Mouse (Mus musculus): ENCODE results near the gene Pbx1. TPM values are rescaled to one million over a fixed set of nuclear protein-coding genes. Genes with fewer than 3 reads are reported as not detected.

Pbx1 gene
- polyA plus RNA-seq, 1 experiment from 2014 or later, result 4.0 TPM

- no peaks in the 10 kb centered on the region for H3K36me3 ChIP-seq (replicated peaks; ENCODE audit: insufficient read depth, low read length)
- DNase-seq (no peak), ATAC-seq (no peak)
- 78% methylated on average over 5 of the region's 5 CpGs for WGBS (ENCODE audit: insufficient replicate concordance)
- no peak overlapping the region for H3K4me2 ChIP-seq (ENCODE audit: low read depth, low read length)
- no peaks in the 10 kb centered on the region for H3K4me1 ChIP-seq (ENCODE audit: insufficient read depth)
- no peaks in the 10 kb centered on the region for H3K9me3 ChIP-seq (ENCODE audit: low read length)
- TF ChIP-seq EP300 (IDR thresholded peaks at IDR 0.05; ENCODE audit: low read depth), result no peak
- TF ChIP-seq CTCF (IDR thresholded peaks at IDR 0.05; ENCODE audit: low read depth), result no peak
- no peak overlapping the region for H3K27ac ChIP-seq (ENCODE audit: low read depth)
- H3K27me3 ChIP-seq (ENCODE audit: insufficient read depth, low read length), result no peaks in the 10 kb centered on the region
- H3K9ac ChIP-seq (replicated peaks), result no peak overlapping the region
- H3K4me3 ChIP-seq (ENCODE audit: low read depth, low read length), result no peak overlapping the region
Measured at GRCm38 (mm10) chr1:168118077-168118476, 314.0 kb downstream of the Pbx1 start.

GRCm38 (mm10) chr1:168117367-168117766 is 314.7 kb downstream of the Pbx1 start:
- TF ChIP-seq EP300 (IDR thresholded peaks at IDR 0.05; ENCODE audit: low read depth) (no peak), CTCF (IDR thresholded peaks at IDR 0.05; ENCODE audit: low read depth) (no peak)

GRCm38 (mm10) chr1:168109797-168110196 is 322.3 kb downstream of the Pbx1 start:
- H3K4me2 ChIP-seq (ENCODE audit: low read depth, low read length), result no peak overlapping the region
- H3K27ac ChIP-seq (ENCODE audit: low read depth), result no peak overlapping the region
- no peaks in the 10 kb centered on the region for H3K36me3 ChIP-seq (replicated peaks; ENCODE audit: insufficient read depth, low read length)
- no peak for ATAC-seq
- H3K4me3 ChIP-seq (ENCODE audit: low read depth, low read length), result no peak overlapping the region
- H3K4me1 ChIP-seq (ENCODE audit: insufficient read depth), result no peaks in the 10 kb centered on the region
- no peak for DNase-seq
- H3K9ac ChIP-seq (replicated peaks), result no peak overlapping the region
- 73% methylated on average over 8 of the region's 8 CpGs for WGBS (ENCODE audit: insufficient replicate concordance)
- TF ChIP-seq EP300 (IDR thresholded peaks at IDR 0.05; ENCODE audit: low read depth) (no peak), CTCF (IDR thresholded peaks at IDR 0.05; ENCODE audit: low read depth) (no peak)
- H3K27me3 ChIP-seq (ENCODE audit: insufficient read depth, low read length), result no peaks in the 10 kb centered on the region
- H3K9me3 ChIP-seq (ENCODE audit: low read length), result no peaks in the 10 kb centered on the region

More at GRCm38 (mm10) chr1:168117367-168117766, 314.7 kb downstream of the Pbx1 start:
- 81% methylated on average over 4 of the region's 4 CpGs for whole genome bisulfite sequencing (ENCODE audit: insufficient replicate concordance)
- no peak for ATAC-seq
- Histone ChIP-seq H3K9ac (replicated peaks) (no peak overlapping the region), H3K27ac (ENCODE audit: low read depth) (no peak overlapping the region), H3K4me2 (ENCODE audit: low read depth, low read length) (no peak overlapping the region), H3K36me3 (replicated peaks; ENCODE audit: insufficient read depth, low read length) (no peaks in the 10 kb centered on the region), H3K4me3 (ENCODE audit: low read depth, low read length) (no peak overlapping the region), H3K9me3 (ENCODE audit: low read length) (no peaks in the 10 kb centered on the region), H3K27me3 (ENCODE audit: insufficient read depth, low read length) (no peaks in the 10 kb centered on the region), H3K4me1 (ENCODE audit: insufficient read depth) (no peaks in the 10 kb centered on the region)
- DNase-seq, result no peak

- TF ChIP-seq CTCF (IDR thresholded peaks at IDR 0.05; ENCODE audit: low read depth) (no peak), EP300 (IDR thresholded peaks at IDR 0.05; ENCODE audit: low read depth) (no peak)
- no peaks in the 10 kb centered on the region for H3K36me3 ChIP-seq (replicated peaks; ENCODE audit: insufficient read depth, low read length)
- no peaks in the 10 kb centered on the region for H3K4me1 ChIP-seq (ENCODE audit: insufficient read depth)
- no peaks in the 10 kb centered on the region; the same call in 1 of the 2 replicates for H3K9me3 ChIP-seq (ENCODE audit: low read length)
- H3K4me2 ChIP-seq (ENCODE audit: low read depth, low read length), result no peak overlapping the region
- H3K9ac ChIP-seq (replicated peaks), result no peak overlapping the region
- no peak for ATAC-seq
- no peaks in the 10 kb centered on the region for H3K27me3 ChIP-seq (ENCODE audit: insufficient read depth, low read length)
- no peak for DNase-seq
- no peak overlapping the region for H3K4me3 ChIP-seq (ENCODE audit: low read depth, low read length)
- no peak overlapping the region for H3K27ac ChIP-seq (ENCODE audit: low read depth)
- WGBS (ENCODE audit: insufficient replicate concordance), result 62% methylated on average over 2 of the region's 2 CpGs
Measured at GRCm38 (mm10) chr1:168103821-168104220, 328.2 kb downstream of the Pbx1 start.

- H3K4me2 ChIP-seq (ENCODE audit: low read depth, low read length), result no peak overlapping the region
- no peaks in the 10 kb centered on the region for H3K4me1 ChIP-seq (ENCODE audit: insufficient read depth)
- H3K27me3 ChIP-seq (ENCODE audit: insufficient read depth, low read length), result no peaks in the 10 kb centered on the region
- no peak for DNase-seq
- TF ChIP-seq EP300 (IDR thresholded peaks at IDR 0.05; ENCODE audit: low read depth), result no peak
- no peak for TF ChIP-seq CTCF (IDR thresholded peaks at IDR 0.05; ENCODE audit: low read depth)
- ATAC-seq, result no peak
- no peaks in the 10 kb centered on the region; the same call in 1 of the 2 replicates for H3K9me3 ChIP-seq (ENCODE audit: low read length)
- no peak overlapping the region for H3K4me3 ChIP-seq (ENCODE audit: low read depth, low read length)
- H3K9ac ChIP-seq (replicated peaks), result no peak overlapping the region
- WGBS (ENCODE audit: insufficient replicate concordance), result 61% methylated on average over 3 of the region's 3 CpGs
- no peaks in the 10 kb centered on the region for H3K36me3 ChIP-seq (replicated peaks; ENCODE audit: insufficient read depth, low read length)
- no peak overlapping the region for H3K27ac ChIP-seq (ENCODE audit: low read depth)
Measured at GRCm38 (mm10) chr1:168101514-168101913, 330.6 kb downstream of the Pbx1 start.

- DNase-seq (no peak), ATAC-seq (no peak)
- H3K9me3 ChIP-seq (ENCODE audit: low read length), result no peaks in the 10 kb centered on the region; the same call in 1 of the 2 replicates
- H3K4me3 ChIP-seq (ENCODE audit: low read depth, low read length), result no peak overlapping the region
- no peak for TF ChIP-seq EP300 (IDR thresholded peaks at IDR 0.05; ENCODE audit: low read depth)
- no peak for TF ChIP-seq CTCF (IDR thresholded peaks at IDR 0.05; ENCODE audit: low read depth)
- H3K9ac ChIP-seq (replicated peaks), result no peak overlapping the region
- H3K27ac ChIP-seq (ENCODE audit: low read depth), result no peak overlapping the region
- no peak overlapping the region for H3K4me2 ChIP-seq (ENCODE audit: low read depth, low read length)
- H3K4me1 ChIP-seq (ENCODE audit: insufficient read depth), result no peaks in the 10 kb centered on the region
- H3K36me3 ChIP-seq (replicated peaks; ENCODE audit: insufficient read depth, low read length), result no peaks in the 10 kb centered on the region
- WGBS (ENCODE audit: insufficient replicate concordance), result 90% methylated on average over 2 of the region's 2 CpGs
- H3K27me3 ChIP-seq (ENCODE audit: insufficient read depth, low read length), result no peaks in the 10 kb centered on the region
Measured at GRCm38 (mm10) chr1:168098806-168099205, 333.3 kb downstream of the Pbx1 start.

DNA sequence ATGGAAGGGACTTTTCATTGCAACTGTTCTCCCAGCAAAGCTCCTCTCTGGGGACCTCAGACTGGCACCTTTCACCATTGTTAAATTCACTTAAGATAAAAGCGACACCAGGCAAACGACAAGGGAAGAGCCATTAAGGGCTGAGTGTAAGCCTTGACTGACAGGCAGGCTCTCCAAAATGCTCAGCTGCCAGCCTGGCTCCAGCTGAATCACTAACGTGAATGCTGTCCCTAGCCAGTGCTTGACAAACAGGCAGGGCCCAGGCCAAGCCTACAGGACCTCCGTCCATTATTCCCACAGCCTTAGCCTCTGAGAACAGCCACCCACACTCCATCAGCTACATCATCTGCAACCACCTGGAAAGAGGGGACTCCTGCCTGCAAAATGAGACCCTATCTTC is 337.4 kb downstream of the Pbx1 start:
- H3K4me1 ChIP-seq (ENCODE audit: insufficient read depth), result no peaks in the 10 kb centered on the region
- DNase-seq (no peak), ATAC-seq (no peak)
- H3K27me3 ChIP-seq (ENCODE audit: insufficient read depth, low read length), result no peaks in the 10 kb centered on the region
- TF ChIP-seq EP300 (IDR thresholded peaks at IDR 0.05; ENCODE audit: low read depth) (no peak), CTCF (IDR thresholded peaks at IDR 0.05; ENCODE audit: low read depth) (no peak)
- no peaks in the 10 kb centered on the region for H3K36me3 ChIP-seq (replicated peaks; ENCODE audit: insufficient read depth, low read length)
- no peaks in the 10 kb centered on the region for H3K9me3 ChIP-seq (ENCODE audit: low read length)
- 34% methylated on average over 4 of the region's 4 CpGs for WGBS (ENCODE audit: insufficient replicate concordance)
- no peak overlapping the region for H3K4me3 ChIP-seq (ENCODE audit: low read depth, low read length)
- no peak overlapping the region for H3K4me2 ChIP-seq (ENCODE audit: low read depth, low read length)
- no peak overlapping the region for H3K9ac ChIP-seq (replicated peaks)
- no peak overlapping the region for H3K27ac ChIP-seq (ENCODE audit: low read depth)
